Mouse (Mus musculus) heart, adult 2 months (tissue): Measurements from ENCODE around the gene Slco4a1. TPM values are rescaled to one million over a fixed set of nuclear protein-coding genes. Genes with fewer than 3 reads are reported as not detected.

Experiments
- DNase-seq, 2 experiments: peaks; one replicate each; pipeline ENCODE4 v3.0.0; 2021
- H3K27ac ChIP-seq: fragments of 200-600 bp; 2 replicates; pipeline ENCODE4 v1.8.1; 2022
- H3K27me3 ChIP-seq: fragments of 200-500 bp; 2 replicates; pipeline ENCODE4 v1.6.1; 2012; ENCODE audit warnings: mild to moderate bottlenecking, low read length, inconsistent platforms, mixed read lengths; ENCODE audit not compliant: control insufficient read depth, insufficient read depth
- H3K36me3 ChIP-seq: fragments of 200-500 bp; 2 replicates; pipeline ENCODE4 v1.6.1; 2012; ENCODE audit warnings: low read length, inconsistent platforms; ENCODE audit not compliant: control insufficient read depth, insufficient read depth
- H3K4me1 ChIP-seq: fragments of 200-500 bp; 2 replicates; pipeline ENCODE4 v1.6.1; 2011; ENCODE audit warnings: low read length; ENCODE audit not compliant: control insufficient read depth, insufficient read depth
- H3K4me3 ChIP-seq: fragments of 200-600 bp; 2 replicates; pipeline ENCODE4 v1.8.1; 2022
- H3K79me2 ChIP-seq: fragments of 200-500 bp; replicated peaks from 2 replicates; pipeline ENCODE4 v1.6.1; 2012; ENCODE audit warnings: mild to moderate bottlenecking, inconsistent platforms, low read length, moderate library complexity, mixed read lengths; ENCODE audit not compliant: control insufficient read depth, insufficient read depth
- H3K9ac ChIP-seq: fragments of 200-500 bp; 2 replicates; pipeline ENCODE4 v1.6.1; 2012; ENCODE audit warnings: low read depth, mild to moderate bottlenecking, control low read depth, inconsistent platforms, low read length, mixed read lengths
- CTCF ChIP-seq: fragments of 200-600 bp; IDR thresholded peaks from 2 replicates; pipeline ENCODE4 v1.8.1; 2022; ENCODE audit warnings: antibody characterized with exemption, mild to moderate bottlenecking, moderate library complexity
- EP300 ChIP-seq: fragments of 200-500 bp; IDR thresholded peaks from 2 replicates; pipeline ENCODE4 v1.6.1; 2011; ENCODE audit warnings: low read depth, low read length, control low read depth; ENCODE audit not compliant: insufficient read depth
- POLR2A ChIP-seq: fragments of 200-500 bp; IDR thresholded peaks from 2 replicates; pipeline ENCODE4 v1.6.1; 2011; ENCODE audit warnings: mild to moderate bottlenecking, low read depth, low read length, control low read depth; ENCODE audit not compliant: insufficient read depth
- WGBS: fragments of 180-500 bp; shearing (Covaris S2); methylation state at CpG from one replicate; pipeline ENCODE4 v1.1.7; 2018; 5-methylcytosine and 5-hydroxymethylcytosine counted together
- intact Hi-C: fragments of 180-260 bp; cut with DNase I; formaldehyde crosslinking; loops from one replicate; pipeline ENCODE4 v1.15.1; 2025
- polyA plus RNA-seq: library from polyadenylated mRNA; depleted of rRNA; stranded (reverse); fragments of >200 nt; gene quantifications from 2 replicates; pipeline ENCODE4 v1.2.3, GENCODE M21; 2012
- total RNA-seq, 2 experiments: library from RNA; stranded (reverse); gene quantifications; 2 replicates each; pipeline ENCODE4 v1.2.3; 2021

Slco4a1 gene
- total and polyA plus RNA-seq, 3 experiments: 0.94 TPM; not detected in 2

- no peak for DNase-seq
- Histone ChIP-seq H3K4me1 (peaks cover 4% of the 10 kb centered on the region), H3K36me3 (no peaks in the 10 kb centered on the region), H3K79me2 (no peaks in the 10 kb centered on the region), H3K27ac (no peak overlapping the region), H3K27me3 (no peaks in the 10 kb centered on the region), H3K4me3 (no peak overlapping the region), H3K9ac (no peak overlapping the region)
- TF ChIP-seq CTCF (no peak), POLR2A (no peak), EP300 (no peak)
- intact Hi-C loops: no loop called here
- WGBS: 49% methylated on average over 5 of the region's 5 CpGs
Measured at GRCm38 (mm10) chr2:180442061-180442460, 14.0 kb upstream of the Slco4a1 start.

DNA sequence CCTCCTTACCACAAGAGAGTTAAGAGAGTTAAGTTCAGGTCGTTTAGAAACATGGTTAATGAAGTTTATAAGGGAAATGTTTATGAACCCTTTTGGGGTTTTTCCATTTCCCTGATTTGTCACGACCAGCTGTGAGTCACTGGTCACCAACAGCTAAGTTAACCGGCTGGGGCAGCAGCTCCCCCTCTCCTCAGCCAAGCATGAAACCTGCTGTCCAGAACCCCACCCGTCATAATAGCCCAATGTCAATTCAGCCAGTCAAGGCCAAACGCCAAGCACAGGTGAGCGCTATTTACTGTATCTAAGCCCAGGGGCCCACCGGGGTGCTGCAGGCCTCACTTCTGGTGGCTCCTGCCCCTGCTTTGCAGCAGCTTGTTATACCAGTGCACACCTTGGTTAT is 12.2 kb upstream of the Slco4a1 start:
- no peaks in the 10 kb centered on the region for H3K79me2 ChIP-seq
- intact Hi-C loops: no loop called here
- no peak overlapping the region for H3K27ac ChIP-seq
- no peak for TF ChIP-seq CTCF
- TF ChIP-seq EP300: no peak
- TF ChIP-seq POLR2A: no peak
- no peak for DNase-seq
- no peak overlapping the region for H3K4me3 ChIP-seq
- WGBS: 69% methylated on average over 7 of the region's 7 CpGs
- no peaks in the 10 kb centered on the region for H3K36me3 ChIP-seq
- H3K4me1 ChIP-seq: peaks cover 4% of the 10 kb centered on the region
- H3K27me3 ChIP-seq: no peaks in the 10 kb centered on the region
- H3K9ac ChIP-seq: no peak overlapping the region

- Histone ChIP-seq H3K4me3 (no peak overlapping the region), H3K27ac (no peak overlapping the region), H3K79me2 (no peaks in the 10 kb centered on the region), H3K36me3 (no peaks in the 10 kb centered on the region), H3K27me3 (no peaks in the 10 kb centered on the region), H3K4me1 (peaks cover 4% of the 10 kb centered on the region), H3K9ac (no peak overlapping the region)
- TF ChIP-seq POLR2A: no peak
- no peak for TF ChIP-seq CTCF
- TF ChIP-seq EP300: no peak
- no peak for DNase-seq
- 37% methylated on average over 9 of the region's 9 CpGs for WGBS
- intact Hi-C loops: no loop called here
Measured at GRCm38 (mm10) chr2:180444957-180445785, 10.9 kb upstream of the Slco4a1 start.

DNA sequence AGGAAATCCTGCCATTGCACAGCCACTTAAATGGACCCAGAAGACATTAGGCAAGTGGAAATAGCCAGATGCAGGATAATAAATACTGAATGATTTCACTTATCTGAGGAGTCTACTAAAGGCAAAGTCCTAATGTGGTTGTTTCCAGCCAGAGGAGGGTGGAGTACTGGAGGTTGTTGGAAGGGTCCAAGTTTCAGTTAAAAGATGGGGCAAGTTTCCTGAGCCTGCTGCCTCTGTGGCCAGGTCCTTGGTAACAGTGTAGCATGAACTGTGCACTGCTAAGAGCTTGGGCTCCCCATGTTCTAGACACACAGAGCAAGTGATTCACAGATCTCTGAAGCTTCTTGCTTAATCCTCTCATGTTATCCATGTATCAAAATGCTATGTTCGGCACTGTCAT is 10.1 kb upstream of the Slco4a1 start:
- 98% methylated on average over 1 of the region's 1 CpGs for WGBS

GRCm38 (mm10) chr2:180449007-180449406 is 7.0 kb upstream of the Slco4a1 start:
- H3K4me1 ChIP-seq: no peaks in the 10 kb centered on the region
- H3K27ac ChIP-seq: no peak overlapping the region
- no peak overlapping the region for H3K4me3 ChIP-seq
- DNase-seq: no peak
- H3K9ac ChIP-seq: no peak overlapping the region
- H3K79me2 ChIP-seq: no peaks in the 10 kb centered on the region
- H3K36me3 ChIP-seq: no peaks in the 10 kb centered on the region
- TF ChIP-seq EP300 (no peak), POLR2A (no peak), CTCF (no peak)
- no peaks in the 10 kb centered on the region for H3K27me3 ChIP-seq
- WGBS: 64% methylated on average over 5 of the region's 5 CpGs
- intact Hi-C loops: no loop called here

More for the DNA sequence above, 10.1 kb upstream of the Slco4a1 start:
- Histone ChIP-seq H3K36me3 (no peaks in the 10 kb centered on the region), H3K9ac (no peak overlapping the region), H3K4me1 (peaks cover 2% of the 10 kb centered on the region; the same call in 1 of the 2 replicates), H3K27me3 (no peaks in the 10 kb centered on the region), H3K79me2 (no peaks in the 10 kb centered on the region), H3K4me3 (no peak overlapping the region), H3K27ac (no peak overlapping the region)
- no peak for DNase-seq
- TF ChIP-seq POLR2A (no peak), EP300 (no peak), CTCF (no peak)
- intact Hi-C loops: no loop called here

GRCm38 (mm10) chr2:180450529-180450928 is 5.5 kb upstream of the Slco4a1 start:
- intact Hi-C loops: no loop called here
- Histone ChIP-seq H3K27me3 (no peaks in the 10 kb centered on the region), H3K4me3 (no peak overlapping the region), H3K79me2 (no peaks in the 10 kb centered on the region), H3K9ac (no peak overlapping the region), H3K27ac (no peak overlapping the region), H3K4me1 (no peaks in the 10 kb centered on the region), H3K36me3 (no peaks in the 10 kb centered on the region)
- 74% methylated on average over 5 of the region's 5 CpGs for WGBS
- DNase-seq: no peak
- TF ChIP-seq CTCF (no peak), EP300 (no peak), POLR2A (no peak)
